Mouse (Mus musculus) kidney, adult 2 months (tissue): ENCODE results near the gene Mtch1. TPM values are rescaled to one million over a fixed set of nuclear protein-coding genes. Genes with fewer than 3 reads are reported as not detected.

Experiments used
- DNase-seq: peaks from one replicate; pipeline ENCODE4 v3.0.0; 2021
- H3K27ac ChIP-seq: fragments of 200-500 bp; 2 replicates; pipeline ENCODE4 v1.5.1; 2012; ENCODE audit warnings: low read depth, low read length, control low read depth, inconsistent platforms; ENCODE audit not compliant: insufficient read depth
- H3K27me3 ChIP-seq: fragments of 200-500 bp; replicated peaks from 2 replicates; pipeline ENCODE4 v1.6.1; 2012; ENCODE audit warnings: mild to moderate bottlenecking, moderate library complexity, low read length, inconsistent platforms; ENCODE audit not compliant: control insufficient read depth, insufficient read depth
- H3K36me3 ChIP-seq: fragments of 200-500 bp; 2 replicates; pipeline ENCODE4 v1.6.1; 2012; ENCODE audit warnings: mild to moderate bottlenecking, moderate library complexity, low read length, inconsistent platforms; ENCODE audit not compliant: control insufficient read depth, insufficient read depth
- H3K4me1 ChIP-seq: fragments of 200-500 bp; 2 replicates; pipeline ENCODE4 v1.6.1; 2011; ENCODE audit warnings: low read length; ENCODE audit not compliant: control insufficient read depth, insufficient read depth
- H3K4me3 ChIP-seq: fragments of 200-500 bp; 2 replicates; pipeline ENCODE4 v1.5.1; 2011; ENCODE audit warnings: mild to moderate bottlenecking, low read depth, low read length, control low read depth; ENCODE audit not compliant: insufficient read depth
- CTCF ChIP-seq: fragments of 200-500 bp; conservative IDR thresholded peaks from 2 replicates; pipeline ENCODE4 v1.5.1; 2011; ENCODE audit warnings: low read depth, mild to moderate bottlenecking, control low read depth, low read length, moderate library complexity, mixed read lengths; ENCODE audit not compliant: insufficient read depth, insufficient read length
- POLR2A ChIP-seq: fragments of 200-500 bp; IDR thresholded peaks from one replicate; pipeline ENCODE4 v1.6.1; 2011; ENCODE audit warnings: low read depth, low read length, control low read depth
- WGBS: fragments of 180-500 bp; shearing (Covaris S2); methylation state at CpG from one replicate; pipeline ENCODE4 v1.1.7; 2018; 5-methylcytosine and 5-hydroxymethylcytosine counted together
- polyA plus RNA-seq: library from polyadenylated mRNA; depleted of rRNA; stranded (reverse); fragments of >200 nt; gene quantifications from 2 replicates; pipeline ENCODE4 v1.2.3, GENCODE M21; 2012

The Mtch1 gene
- polyA plus RNA-seq, 1 experiment: 375 TPM

GRCm38 (mm10) chr17:29305058-29305806, 42.5 kb downstream of the Mtch1 start:
- H3K27ac ChIP-seq: no peak overlapping the region
- TF ChIP-seq POLR2A: no peak
- no peak for TF ChIP-seq CTCF
- H3K4me1 ChIP-seq: no peaks in the 10 kb centered on the region
- no peaks in the 10 kb centered on the region for H3K27me3 ChIP-seq
- H3K4me3 ChIP-seq: no peak overlapping the region
- no peaks in the 10 kb centered on the region; the same call in 1 of the 2 replicates for H3K36me3 ChIP-seq
- 28% methylated on average over 15 of the region's 15 CpGs for WGBS
- peak; percentile 45 for DNase-seq

GRCm38 (mm10) chr17:29304376-29305057, 43.2 kb downstream of the Mtch1 start:
- H3K4me3 ChIP-seq: no peak overlapping the region
- H3K27ac ChIP-seq: no peak overlapping the region
- WGBS: 54% methylated on average over 13 of the region's 13 CpGs
- TF ChIP-seq CTCF (no peak), POLR2A (no peak)
- no peaks in the 10 kb centered on the region; the same call in 1 of the 2 replicates for H3K36me3 ChIP-seq
- no peaks in the 10 kb centered on the region for H3K27me3 ChIP-seq
- DNase-seq: peak; percentile 26
- no peaks in the 10 kb centered on the region for H3K4me1 ChIP-seq

GRCm38 (mm10) chr17:29303856-29304255, 43.9 kb downstream of the Mtch1 start:
- Histone ChIP-seq H3K4me3 (no peak overlapping the region), H3K27me3 (no peaks in the 10 kb centered on the region), H3K36me3 (no peaks in the 10 kb centered on the region; the same call in 1 of the 2 replicates), H3K4me1 (no peaks in the 10 kb centered on the region), H3K27ac (no peak overlapping the region)
- 84% methylated on average over 3 of the region's 3 CpGs for WGBS
- no peak for TF ChIP-seq POLR2A
- TF ChIP-seq CTCF: no peak
- DNase-seq: no peak

GRCm38 (mm10) chr17:29303087-29303486, 44.6 kb downstream of the Mtch1 start:
- Histone ChIP-seq H3K4me3 (no peak overlapping the region), H3K36me3 (no peaks in the 10 kb centered on the region; the same call in 1 of the 2 replicates), H3K27ac (no peak overlapping the region), H3K27me3 (no peaks in the 10 kb centered on the region), H3K4me1 (no peaks in the 10 kb centered on the region)
- TF ChIP-seq CTCF (no peak), POLR2A (no peak)
- DNase-seq: no peak
- 69% methylated on average over 3 of the region's 3 CpGs for WGBS

- Histone ChIP-seq H3K4me1 (peaks cover 4% of the 10 kb centered on the region), H3K4me3 (no peak overlapping the region), H3K36me3 (no peaks in the 10 kb centered on the region; the same call in 1 of the 2 replicates), H3K27me3 (no peaks in the 10 kb centered on the region), H3K27ac (no peak overlapping the region)
- no peak for TF ChIP-seq POLR2A
- no peak for TF ChIP-seq CTCF
- WGBS: 71% methylated on average over 5 of the region's 5 CpGs
- DNase-seq: no peak
These were observed 45.6 kb downstream of the Mtch1 start for GRCm38 (mm10) chr17:29302149-29302548.

GRCm38 (mm10) chr17:29301421-29301820, 46.3 kb downstream of the Mtch1 start:
- Histone ChIP-seq H3K27ac (no peak overlapping the region), H3K4me3 (no peak overlapping the region), H3K4me1 (peaks cover 9% of the 10 kb centered on the region), H3K27me3 (no peaks in the 10 kb centered on the region), H3K36me3 (no peaks in the 10 kb centered on the region; the same call in 1 of the 2 replicates)
- 94% methylated on average over 6 of the region's 6 CpGs for WGBS
- TF ChIP-seq CTCF (no peak), POLR2A (no peak)
- DNase-seq: peak; percentile 28

- Histone ChIP-seq H3K27ac (no peak overlapping the region), H3K4me3 (no peak overlapping the region), H3K4me1 (peaks cover 12% of the 10 kb centered on the region), H3K27me3 (no peaks in the 10 kb centered on the region), H3K36me3 (no peaks in the 10 kb centered on the region; the same call in 1 of the 2 replicates)
- whole genome bisulfite sequencing: 91% methylated on average over 7 of the region's 7 CpGs
- TF ChIP-seq POLR2A (no peak), CTCF (no peak)
- DNase-seq: no peak
These were observed 46.8 kb downstream of the Mtch1 start for GRCm38 (mm10) chr17:29300926-29301325.
